Mouse (Mus musculus): Measurements from ENCODE around the gene Cd69.

The Cd69 gene

DNA sequence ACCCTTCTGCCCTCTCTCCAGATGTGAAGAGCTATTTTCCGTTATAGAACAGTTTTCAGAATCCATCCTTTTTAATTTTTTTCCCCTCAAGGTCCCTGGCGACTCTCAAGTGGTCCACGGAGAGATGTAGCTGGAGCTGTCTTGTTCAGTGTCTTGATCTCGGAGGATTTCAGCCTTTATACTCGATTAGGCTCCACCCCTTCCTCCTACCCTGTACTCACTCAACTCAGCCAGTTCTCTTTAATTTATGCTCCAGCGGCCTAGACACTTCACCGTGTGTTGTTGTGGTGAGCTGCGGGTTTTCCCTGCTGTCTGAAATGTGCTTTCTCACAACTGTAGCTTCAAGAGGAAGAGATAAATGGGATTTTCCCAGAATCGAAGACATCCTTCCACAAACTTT, at the start of gene Cd69:
Gene Cd69 (minus strand): TSS at position 217 of the 400 bp plus-strand sequence.
- DNase-seq (ENCODE audit: low read depth), result no peak

DNA sequence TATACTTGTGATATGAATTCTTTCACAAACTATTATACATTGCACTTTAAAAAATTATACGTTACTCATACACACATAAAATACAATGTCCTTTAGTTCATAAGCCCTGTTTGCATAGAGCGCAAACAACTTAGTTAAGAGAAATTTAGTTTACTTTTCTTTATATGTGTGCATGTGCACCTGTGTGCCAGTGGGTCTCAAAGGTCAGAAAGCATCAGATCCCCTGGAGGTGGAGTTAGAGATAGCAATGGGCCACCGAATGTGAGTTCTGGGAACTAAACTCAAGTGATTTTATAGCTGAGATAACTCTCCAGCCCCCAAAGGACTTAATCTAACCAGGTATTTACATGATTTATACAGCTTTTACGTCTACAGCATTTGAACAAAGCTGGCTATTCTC, 44.1 kb upstream of the Cd69 start:
- DNase-seq (ENCODE audit: low read depth), result no peak

DNA sequence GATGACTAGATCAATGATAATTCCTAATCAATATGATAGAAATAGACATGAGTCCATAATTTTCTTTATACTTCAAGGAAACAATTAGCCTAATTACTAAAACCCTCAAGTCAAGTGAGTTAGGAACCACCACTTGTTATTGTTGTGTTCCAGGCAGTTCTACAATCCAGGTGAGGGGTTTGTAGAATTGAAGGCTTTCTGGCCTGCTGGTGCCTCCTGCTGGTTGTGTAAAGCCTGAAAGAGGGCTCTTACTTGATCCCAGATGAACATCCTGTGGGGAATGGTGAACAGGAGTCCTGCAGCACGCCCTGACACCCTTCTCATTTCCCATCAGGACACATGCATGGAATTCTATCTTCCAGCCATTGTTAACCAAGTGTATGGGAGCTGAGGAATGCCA, 43.2 kb upstream of the Cd69 start:
- DNase-seq (ENCODE audit: low read depth), result no peak

DNA sequence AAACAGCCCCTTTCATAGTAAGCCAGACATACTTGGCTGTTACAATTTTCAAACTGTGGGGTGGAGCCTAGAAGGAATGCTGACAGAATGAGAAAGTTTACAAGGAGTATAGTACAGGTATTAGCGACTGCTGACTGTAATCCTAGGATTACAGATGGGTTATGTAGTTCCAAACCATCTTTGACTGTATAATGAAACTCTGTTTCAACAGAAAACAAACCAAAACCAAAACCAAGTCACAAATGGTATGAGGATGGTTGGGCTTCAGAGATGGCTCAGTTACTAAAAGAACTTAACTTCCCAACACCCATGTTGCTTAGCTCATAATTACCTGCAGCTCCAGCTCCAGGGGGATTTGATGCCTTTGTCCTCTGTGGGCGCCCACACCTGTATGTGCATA, 41.2 kb upstream of the Cd69 start:
- no peak for DNase-seq (ENCODE audit: low read depth)

DNA sequence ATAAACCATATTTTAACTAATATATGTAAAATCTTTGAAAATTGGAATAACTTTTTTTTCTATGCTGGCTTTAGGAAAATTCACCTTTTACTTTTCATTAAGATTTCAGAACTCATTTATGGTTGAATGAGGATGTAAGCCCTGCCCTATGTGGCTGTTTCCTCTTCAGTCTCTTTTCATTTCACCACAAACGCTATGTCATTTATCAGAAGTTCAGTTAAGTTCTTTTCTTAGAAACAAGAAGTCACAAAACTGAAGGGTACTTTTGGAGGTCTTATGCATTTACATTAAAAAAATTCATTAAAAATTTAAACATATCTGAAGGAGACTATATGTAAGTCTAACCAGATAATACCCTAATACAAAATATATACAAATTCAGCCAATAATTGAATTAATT, 40.5 kb upstream of the Cd69 start:
- DNase-seq (ENCODE audit: low read depth), result no peak

DNA sequence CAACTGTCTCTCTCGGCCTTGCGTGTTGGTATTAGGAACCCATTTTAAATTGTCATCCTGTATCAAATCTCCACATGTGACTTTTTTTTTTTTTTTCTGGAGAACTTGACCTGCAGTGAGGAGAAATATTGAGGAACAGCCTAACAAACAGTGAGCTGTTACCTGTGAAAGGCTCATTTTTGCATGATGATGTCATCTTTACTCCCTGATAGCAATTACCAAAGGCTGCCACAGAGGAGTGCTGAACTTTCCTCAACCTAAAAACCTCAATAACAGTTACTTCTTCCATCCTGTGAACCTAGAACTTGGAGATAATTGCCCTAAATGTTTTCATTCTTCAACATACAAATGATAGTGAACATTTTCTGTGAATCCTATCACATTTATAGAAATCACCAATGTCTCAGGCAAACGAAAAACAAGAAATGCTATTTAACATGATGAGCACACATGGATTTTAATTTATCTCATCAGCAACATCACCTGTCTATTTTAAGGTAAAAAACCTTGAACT, 39.5 kb upstream of the Cd69 start:
- no peak for DNase-seq (ENCODE audit: low read depth)

DNA sequence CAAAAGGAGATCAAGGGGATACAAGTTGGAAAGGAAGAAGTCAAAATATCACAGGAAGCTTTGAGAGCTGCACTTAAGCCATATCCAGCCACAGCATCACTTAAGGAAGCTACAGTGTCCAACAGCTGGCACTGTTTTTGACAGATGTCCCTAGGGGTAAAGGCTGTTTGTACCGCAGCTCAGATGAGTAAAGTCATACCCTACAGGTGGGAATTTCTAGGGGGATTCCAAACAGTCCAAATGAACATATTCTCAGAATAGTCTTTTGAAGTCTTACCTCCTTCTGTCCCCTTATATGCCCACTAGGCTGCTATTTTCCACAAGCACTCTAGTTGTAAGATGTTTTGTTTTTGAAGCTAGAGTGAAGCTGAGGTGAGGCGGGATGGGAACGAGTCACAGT, 37.3 kb upstream of the Cd69 start:
- DNase-seq (ENCODE audit: low read depth), result no peak

DNA sequence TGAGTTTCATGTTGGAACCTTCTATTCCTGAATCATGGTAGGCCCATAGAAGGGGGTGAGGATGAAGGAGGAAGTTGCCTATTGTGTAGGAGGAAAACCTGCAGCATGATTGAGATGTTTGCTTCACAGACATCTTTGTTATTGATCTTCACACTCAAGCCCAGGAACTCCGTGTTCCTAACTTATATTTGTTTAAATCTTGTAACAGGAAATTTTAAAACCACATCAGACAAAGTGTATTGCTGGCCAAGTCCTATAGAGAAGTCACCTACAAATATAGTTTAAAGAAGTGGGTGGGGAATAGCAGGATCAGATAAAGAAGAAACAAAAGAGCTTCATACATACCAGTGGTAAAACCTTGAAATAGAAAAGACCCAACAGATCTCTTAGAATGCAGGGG, 28.9 kb upstream of the Cd69 start:
- DNase-seq (ENCODE audit: low read depth), result no peak

DNA sequence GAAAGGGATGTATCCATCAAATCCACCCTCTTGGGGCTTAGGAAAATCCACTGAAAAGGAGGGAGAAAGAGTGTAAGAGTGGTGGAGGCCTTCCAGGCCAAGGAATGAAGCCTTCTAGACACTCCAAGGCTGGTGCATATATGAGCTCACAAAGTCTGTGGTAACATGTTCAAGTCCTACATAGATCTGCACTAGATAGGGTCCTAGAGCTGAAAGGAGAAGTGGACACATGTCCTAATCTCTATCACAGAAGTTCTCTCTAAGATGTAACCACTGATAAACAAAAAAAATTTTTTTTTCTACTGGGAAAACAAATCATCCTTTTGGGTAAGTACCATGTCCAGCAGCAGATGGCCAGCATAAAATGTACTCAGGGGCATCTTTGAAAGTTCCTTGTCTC, 13.5 kb upstream of the Cd69 start:
- no peak for DNase-seq (ENCODE audit: low read depth)

DNA sequence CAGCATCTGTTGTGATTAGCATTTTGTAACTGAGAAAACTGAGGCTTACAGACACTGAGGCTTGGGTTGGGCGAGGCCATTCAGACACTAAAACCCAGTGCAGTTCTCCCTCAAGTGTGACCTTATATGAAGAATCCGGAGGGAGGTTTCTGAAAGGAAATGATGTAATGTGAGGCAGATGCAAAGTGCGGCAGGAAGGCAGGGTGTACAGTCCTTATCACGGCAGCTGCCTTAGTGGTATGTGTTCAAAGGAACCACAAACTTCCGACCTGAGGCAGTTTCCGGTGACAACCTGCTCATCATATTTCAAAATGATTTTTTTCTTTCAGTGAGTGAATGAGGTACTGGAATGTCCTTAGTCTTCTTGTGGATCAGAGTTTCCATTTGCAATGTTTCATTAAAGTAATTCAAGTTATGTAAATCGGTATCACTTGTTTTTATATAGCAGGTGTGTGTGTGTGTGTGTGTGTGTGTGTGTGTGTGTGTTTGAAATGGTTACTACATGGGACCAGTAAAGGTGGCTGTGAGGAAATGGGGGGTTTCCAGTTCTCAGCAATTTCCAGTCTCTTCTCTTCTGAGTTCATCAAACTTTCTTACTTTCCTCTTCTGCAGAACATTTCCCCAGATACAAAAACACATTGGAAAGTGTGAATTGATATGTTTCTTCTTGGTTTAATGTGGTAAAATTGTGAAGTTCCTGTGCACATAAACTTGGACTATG, 9.3 kb upstream of the Cd69 start:
- no peak for DNase-seq (ENCODE audit: low read depth)

DNA sequence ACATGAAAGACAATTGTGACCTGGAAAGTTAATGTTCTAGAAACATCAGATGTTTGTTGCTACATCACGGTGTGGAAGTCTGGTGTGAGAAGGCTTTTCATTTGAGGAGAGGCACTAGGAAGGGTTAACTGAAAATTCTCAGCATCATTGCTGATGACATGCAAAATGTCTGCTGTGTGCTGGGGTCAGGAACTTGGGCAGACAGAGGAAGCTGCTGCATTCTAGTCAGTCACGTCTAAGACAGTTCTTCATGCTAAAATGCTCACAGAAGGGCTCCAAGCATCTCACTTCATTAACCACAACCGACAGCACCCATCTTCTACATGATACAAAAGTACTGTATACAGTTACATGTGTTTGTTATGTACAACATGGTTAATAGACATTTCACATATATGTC, 8.0 kb upstream of the Cd69 start:
- no peak for DNase-seq (ENCODE audit: low read depth)

DNA sequence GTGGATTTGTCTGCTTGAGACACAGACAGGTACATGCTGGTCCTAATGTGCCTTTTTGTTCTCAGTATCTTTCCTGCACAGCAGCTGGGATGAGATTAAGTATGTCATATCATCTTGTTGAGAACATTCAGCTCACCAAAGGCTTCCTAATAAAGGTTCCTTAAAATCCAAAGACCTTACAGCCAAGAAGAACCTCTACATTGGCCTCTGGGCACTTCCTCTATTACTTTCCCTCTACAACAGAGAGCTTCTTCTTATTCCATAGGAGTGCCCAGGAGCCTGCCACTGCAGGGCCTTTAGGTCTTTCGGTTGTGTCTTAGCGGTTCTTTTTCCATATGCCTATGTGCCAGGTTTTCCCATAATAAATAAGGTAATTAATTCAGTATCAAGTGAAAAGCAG, 1.2 kb upstream of the Cd69 start:
- DNase-seq (ENCODE audit: low read depth), result no peak

DNA sequence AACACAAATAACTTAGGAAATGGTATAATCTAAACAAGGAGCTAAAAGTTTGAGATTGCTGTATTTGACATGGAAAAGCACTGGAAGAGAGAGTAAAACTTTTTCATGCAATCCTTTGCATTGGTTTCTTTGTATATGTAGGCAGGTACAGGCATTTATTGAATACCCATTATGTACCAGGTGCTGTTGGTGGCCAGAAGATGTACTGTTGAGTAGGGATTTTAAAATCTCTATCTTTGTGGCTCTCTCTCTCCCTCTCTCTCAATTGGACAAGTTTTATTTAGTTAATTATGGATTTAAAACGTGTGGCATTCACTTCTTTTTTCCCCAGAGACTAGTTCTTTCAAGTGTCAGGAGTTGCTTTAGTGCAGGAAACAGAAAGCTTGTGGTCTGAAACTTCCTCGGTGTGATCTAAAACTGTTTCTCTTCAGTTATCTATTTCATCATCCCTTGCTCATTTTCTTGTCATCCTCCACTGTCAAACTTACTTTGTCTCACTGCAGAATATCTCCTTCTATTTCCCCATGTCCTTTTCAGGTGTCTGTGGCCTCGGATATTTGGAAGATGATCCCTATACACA, 478 bp upstream of the Cd69 start:
- DNase-seq (ENCODE audit: low read depth), result no peak

DNA sequence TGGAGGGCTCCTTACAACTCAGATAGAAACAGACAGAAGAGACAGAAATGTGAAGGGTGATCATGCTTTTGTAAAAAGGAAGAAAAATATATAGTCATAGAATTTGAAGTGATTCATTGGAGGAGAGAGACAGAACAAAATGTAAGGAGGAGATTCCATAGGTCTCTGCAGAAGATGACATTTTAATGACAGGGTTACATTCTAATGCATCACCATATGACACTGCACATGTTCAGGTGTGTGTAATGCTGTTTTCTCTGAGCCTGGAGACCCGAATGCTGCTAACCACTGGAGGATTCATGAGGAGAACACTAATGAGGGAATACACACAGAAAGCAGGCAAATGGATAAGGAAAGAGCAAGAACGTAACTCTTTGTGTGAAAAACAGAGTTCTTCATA, 760 bp downstream of the Cd69 start:
- DNase-seq (ENCODE audit: low read depth), result no peak

DNA sequence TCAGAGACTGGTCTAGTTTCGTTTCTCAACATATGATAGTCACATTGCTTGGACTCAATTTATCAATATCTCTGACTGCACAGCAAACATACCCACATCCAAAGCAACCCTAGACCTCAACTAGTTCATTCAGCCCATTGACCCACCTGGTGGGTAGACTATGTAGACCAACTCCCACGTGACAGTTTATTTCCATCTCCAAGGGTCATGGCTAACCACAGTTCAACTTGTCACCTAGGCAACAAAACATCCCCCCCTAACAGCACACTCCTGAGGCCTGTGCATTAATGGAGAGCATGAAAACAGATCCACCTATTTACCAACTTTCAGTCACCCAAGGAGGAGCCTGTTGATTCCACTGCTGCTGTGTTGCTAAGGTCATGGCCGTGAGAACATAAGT, 1.6 kb downstream of the Cd69 start:
- no peak for DNase-seq (ENCODE audit: low read depth)

DNA sequence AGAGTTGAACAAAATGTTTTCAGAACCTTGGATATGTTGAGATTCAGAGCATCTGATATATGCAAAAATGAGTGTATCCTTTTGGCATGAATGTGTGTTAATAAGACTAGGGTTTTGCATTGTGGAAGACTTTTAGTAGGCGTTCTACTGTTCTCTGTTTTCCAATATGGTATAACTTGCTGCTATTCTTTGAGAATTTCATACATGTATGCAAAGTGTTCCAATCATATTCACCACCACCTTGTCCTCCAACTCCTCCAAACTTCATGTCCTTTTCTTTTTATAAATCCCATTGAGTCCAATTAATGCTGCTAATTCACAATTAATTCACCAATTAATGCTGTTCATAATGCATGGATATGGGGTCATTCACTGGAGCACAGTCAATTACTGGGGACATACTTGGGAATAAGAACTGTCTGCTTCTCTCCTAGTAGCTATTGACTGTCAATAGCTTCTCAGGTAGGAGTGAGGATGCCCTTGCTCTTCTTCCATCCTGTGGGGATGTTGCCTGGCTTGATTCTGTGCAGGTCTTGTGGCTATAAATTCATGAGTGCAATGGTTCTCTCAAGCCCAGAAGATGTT, 8.7 kb downstream of the Cd69 start:
- DNase-seq (ENCODE audit: low read depth), result no peak

DNA sequence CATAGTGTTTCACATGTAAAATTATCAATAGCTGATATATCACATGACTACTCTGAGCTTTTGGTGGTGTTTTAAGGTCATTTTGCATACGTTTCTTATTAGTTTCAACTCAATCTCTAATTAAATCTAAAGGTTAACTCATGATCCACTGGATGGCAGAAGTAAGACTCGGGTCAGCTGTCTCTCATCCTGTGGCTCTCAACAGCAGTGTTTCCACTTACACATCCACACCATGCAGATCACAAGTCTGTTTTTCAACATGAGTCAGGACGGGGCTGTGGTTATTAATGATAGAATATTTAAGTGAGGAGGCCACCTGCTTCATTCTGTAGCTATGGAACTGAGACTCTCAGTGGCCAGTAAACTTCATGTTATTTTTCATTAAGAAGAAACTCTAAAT, 9.4 kb downstream of the Cd69 start:
- no peak for DNase-seq (ENCODE audit: low read depth)

DNA sequence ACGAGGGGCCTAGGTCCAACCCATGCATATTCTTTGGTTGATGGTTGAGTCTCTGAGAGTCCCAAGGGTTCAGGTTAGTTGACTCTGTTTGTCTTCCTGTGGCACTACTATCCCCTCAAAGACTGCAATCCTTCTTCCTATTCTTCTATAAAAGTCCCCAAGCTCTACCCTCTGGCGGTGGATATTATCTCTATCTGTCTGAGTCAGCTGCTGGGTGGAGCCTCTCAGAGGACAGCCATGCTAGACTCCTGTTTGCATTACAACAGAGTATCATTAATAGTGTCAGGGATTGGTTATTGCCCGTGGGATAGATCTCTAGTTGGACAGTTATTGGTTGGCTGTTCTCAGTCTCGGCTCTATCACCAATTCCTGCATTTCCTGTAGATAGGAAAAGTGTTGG, 14.3 kb downstream of the Cd69 start:
- DNase-seq (ENCODE audit: low read depth), result no peak

DNA sequence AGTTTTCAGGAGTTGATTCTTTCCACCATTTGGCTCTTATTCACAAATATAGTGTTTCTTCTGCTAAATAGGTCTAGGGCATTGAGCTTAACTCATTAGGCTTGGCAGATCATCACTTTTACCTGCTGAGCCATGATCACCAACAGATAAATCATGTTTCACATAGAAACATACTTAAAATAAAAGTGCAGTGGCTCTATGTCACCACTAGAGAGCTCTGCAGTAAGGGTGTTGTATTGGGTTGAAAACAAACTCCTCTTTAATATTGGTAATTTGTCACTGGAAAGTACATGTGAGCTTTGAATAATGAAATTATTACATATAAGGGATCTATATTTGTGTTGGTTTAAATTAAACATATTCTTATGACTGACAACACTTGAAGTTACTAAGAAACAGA, 15.2 kb downstream of the Cd69 start:
- no peak for DNase-seq (ENCODE audit: low read depth)

DNA sequence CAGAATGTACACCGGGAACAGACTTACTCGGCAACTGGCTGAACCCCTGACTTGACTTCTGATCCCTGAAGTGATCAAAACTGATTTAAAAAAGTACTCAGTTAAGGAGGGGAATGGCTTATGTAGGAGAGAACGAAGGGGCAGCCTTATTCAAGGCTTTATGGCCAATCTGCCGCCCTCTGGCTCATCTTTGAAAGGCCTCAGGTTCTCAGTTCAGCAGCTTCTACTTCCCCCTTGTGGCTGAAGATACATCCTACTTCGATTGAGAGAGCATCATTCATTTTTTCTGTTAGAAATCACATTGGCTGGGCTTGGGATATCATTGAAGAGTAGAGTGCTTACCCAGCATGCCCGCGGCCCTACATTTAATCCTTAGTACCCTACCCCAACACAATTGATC, 19.2 kb downstream of the Cd69 start:
- no peak for DNase-seq (ENCODE audit: low read depth)

DNA sequence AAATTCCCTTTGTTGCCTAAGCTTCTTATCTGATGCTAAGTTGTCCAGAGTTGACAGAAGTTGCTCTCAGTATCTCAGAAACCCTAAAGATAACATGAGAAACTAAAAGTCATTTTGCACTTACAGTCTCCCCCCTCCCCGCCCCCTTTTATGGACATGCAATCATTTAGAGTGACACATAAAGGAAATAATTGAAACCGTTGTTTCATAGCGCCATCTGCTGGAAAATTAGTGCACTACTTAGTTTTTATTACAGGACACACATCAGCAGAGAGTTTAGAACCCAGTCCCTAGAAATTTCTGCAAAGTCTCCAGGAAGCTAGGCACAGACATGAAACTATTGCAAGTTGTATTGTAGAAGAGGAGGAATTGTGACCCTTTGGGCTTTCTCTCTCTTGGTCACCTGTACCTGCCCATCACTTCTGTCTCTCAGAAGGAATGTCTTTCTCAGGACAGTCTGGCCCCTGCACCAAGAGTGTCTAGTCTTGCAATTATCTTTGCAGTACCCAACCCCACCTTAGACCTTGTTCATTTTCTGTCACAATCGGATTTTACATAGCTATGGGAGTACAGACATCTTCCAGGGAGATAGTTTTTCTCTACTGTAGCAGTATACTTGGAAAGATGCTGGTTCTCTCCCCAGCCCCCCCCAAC, 20.2 kb downstream of the Cd69 start:
- DNase-seq (ENCODE audit: low read depth), result no peak

DNA sequence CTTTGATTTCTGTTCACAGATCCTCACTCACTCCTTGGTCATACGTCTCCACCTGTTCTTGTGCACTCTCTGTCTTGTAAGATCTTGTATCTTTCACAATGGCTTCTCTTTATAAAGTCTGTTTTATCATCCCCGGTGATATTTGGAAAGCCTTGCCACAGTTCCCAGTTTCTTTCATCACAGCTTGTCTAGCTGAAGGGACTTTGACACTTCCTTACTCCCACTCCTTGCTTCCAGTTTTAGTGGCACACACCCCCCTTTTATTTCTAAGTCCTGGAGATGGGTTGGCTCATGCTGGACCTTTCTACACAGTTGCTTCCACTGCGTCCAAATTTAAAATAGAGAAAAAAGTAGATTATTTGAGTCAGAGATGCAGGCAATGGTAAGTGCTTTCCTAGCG, 20.9 kb downstream of the Cd69 start:
- DNase-seq (ENCODE audit: low read depth), result no peak

DNA sequence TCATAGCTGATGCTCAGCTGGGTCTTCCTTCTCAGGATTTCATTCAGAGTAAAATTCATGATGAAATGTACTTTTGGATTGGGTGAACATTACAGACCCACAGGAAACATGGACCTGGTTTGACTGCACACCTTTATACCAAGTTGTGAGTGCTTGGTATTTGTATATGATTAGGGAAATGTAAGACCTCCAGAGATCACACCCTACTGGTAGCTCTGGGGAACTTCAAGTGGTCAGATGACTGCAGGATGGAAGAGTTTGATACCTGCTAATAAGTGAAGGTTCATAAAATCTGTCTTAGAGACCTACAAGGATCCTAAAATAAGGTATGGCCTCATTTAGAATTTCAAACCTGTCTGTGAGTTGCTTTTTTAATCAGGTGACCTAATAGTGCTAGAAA, 27.0 kb downstream of the Cd69 start:
- no peak for DNase-seq (ENCODE audit: low read depth)

Measured in fibroblast of lung, adult 2 months (primary cell).